31 mouse cellular contexts compared by ENCODE assay signal in the genomic region with DNA sequence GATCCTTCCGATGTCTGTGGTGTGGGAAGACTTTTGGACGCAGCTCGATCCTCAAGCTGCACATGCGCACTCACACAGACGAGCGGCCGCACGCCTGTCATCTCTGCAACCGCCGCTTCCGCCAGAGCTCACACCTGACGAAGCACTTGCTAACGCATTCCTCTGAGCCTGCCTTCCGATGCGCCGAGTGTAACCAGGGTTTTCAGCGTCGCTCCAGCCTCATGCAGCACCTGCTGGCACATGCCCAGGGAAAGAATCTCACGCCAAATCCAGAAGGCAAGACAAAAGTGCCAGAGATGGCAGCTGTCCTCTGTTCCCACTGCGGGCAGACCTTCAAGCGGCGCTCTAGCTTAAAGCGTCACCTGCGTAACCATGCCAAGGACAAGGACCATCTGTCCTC. TPM values are rescaled to one million over a fixed set of nuclear protein-coding genes. Genes with fewer than 3 reads are reported as not detected.
DNase-seq lines count a peak whose midpoint lies in the region; TF ChIP-seq lines count a peak whose summit lies in the region.
"Had no signal": no experiment of that assay in that cellular context is flagged by ENCODE, and none has a peak within 500 bp of the region (broad histone marks: within the 10 kb centered on the region; RNA-seq: fewer than 3 reads in every experiment).

No protein-coding gene starts in this region.

- H3K36me3 ChIP-seq in E14TG2a.4 (ENCODE audit: insufficient read depth, low read length) = peaks cover 74% of the 10 kb centered on the region
- H3K36me3 ChIP-seq in thymus, adult 2 months (ENCODE audit: control insufficient read depth, insufficient read depth, low read length) = no peaks in the 10 kb centered on the region
- H3K36me3 ChIP-seq: embryonic facial prominence, embryonic 13.5 days; forebrain, embryonic 12.5 days; heart, embryonic 15.5 days; limb, embryonic 10.5 days; liver, embryonic 15.5 days; midbrain, embryonic 15.5 days had no signal

- no peaks in the 10 kb centered on the region for H3K27me3 ChIP-seq in E14TG2a.4 (ENCODE audit: insufficient read depth, low read length)
- no peaks in the 10 kb centered on the region for H3K27me3 ChIP-seq in thymus, adult 2 months (ENCODE audit: control insufficient read depth, insufficient read depth, low read length)
- H3K27me3 ChIP-seq: embryonic facial prominence, embryonic 13.5 days; forebrain, embryonic 12.5 days; heart, embryonic 15.5 days; liver, embryonic 15.5 days; midbrain, embryonic 15.5 days had no signal

- intact Hi-C loops in heart, postnatal 25 days (cut with DNase I) = loop anchor here (2.0 kb wide), 1 partner anchor 39 kb away; no protein-coding TSS in a partner anchor

- no peak for TF ChIP-seq POLR2A in thymus, adult 2 months (IDR thresholded peaks at IDR 0.05; ENCODE audit: control insufficient read depth, extremely low read depth, insufficient read depth, low read length, poor library complexity)
- TF ChIP-seq POLR2A in lung, adult 2 months (IDR thresholded peaks at IDR 0.05; ENCODE audit: borderline replicate concordance, extremely low read depth, low read depth, low read length) = no peak

- 91% methylated on average over 24 of the region's 24 CpGs for WGBS in thymus, adult 2 months
- WGBS in lung, adult 2 months = 91% methylated on average over 24 of the region's 24 CpGs

- no peak overlapping the region for H3K27ac ChIP-seq in thymus, adult 2 months (ENCODE audit: control insufficient read depth, insufficient read depth, low read length)
- H3K27ac ChIP-seq: embryonic facial prominence, embryonic 13.5 days; forebrain, embryonic 12.5 days; heart, embryonic 15.5 days; left cerebral cortex, adult 2 months; limb, embryonic 10.5 days; liver, embryonic 15.5 days; midbrain, embryonic 15.5 days had no signal

- no peaks in the 10 kb centered on the region for H3K9me3 ChIP-seq in E14TG2a.4 (ENCODE audit: low read length)
- H3K9me3 ChIP-seq: embryonic facial prominence, embryonic 13.5 days; forebrain, embryonic 12.5 days; heart, embryonic 15.5 days; limb, embryonic 10.5 days; liver, embryonic 15.5 days; midbrain, embryonic 15.5 days had no signal

- H3K4me1 ChIP-seq in E14TG2a.4 (replicated peaks; ENCODE audit: low read depth, low read length) = peaks cover 82% of the 10 kb centered on the region
- H3K4me1 ChIP-seq in thymus, adult 2 months (replicated peaks; ENCODE audit: control insufficient read depth, insufficient read depth, low read length) = peaks cover 9% of the 10 kb centered on the region
- no peaks in the 10 kb centered on the region for H3K4me1 ChIP-seq in lung, adult 2 months (ENCODE audit: control insufficient read depth, insufficient read depth, low read length)
- H3K4me1 ChIP-seq: embryonic facial prominence, embryonic 13.5 days; forebrain, embryonic 12.5 days; heart, embryonic 15.5 days; limb, embryonic 10.5 days; liver, embryonic 15.5 days; midbrain, embryonic 15.5 days had no signal

- peak overlapping the region; percentile 65 for H3K4me3 ChIP-seq in E14TG2a.4 (replicated peaks; ENCODE audit: low read length)
- H3K4me3 ChIP-seq in thymus, adult 2 months (ENCODE audit: control insufficient read depth, insufficient read depth, low read length) = no peak overlapping the region
- no peak overlapping the region for H3K4me3 ChIP-seq in lung, adult 2 months (replicated peaks; ENCODE audit: extremely low read depth, low read depth, low read length)
- H3K4me3 ChIP-seq: embryonic facial prominence, embryonic 13.5 days; erythroblast, embryonic 14.5 days; forebrain, embryonic 12.5 days; heart, embryonic 15.5 days; left cerebral cortex, adult 2 months; limb, embryonic 10.5 days; liver, embryonic 15.5 days; midbrain, embryonic 15.5 days had no signal

- no peak for TF ChIP-seq CTCF in E14TG2a.4 (conservative IDR thresholded peaks at IDR 0.05; ENCODE audit: low read length)
- TF ChIP-seq CTCF in thymus, adult 2 months (IDR thresholded peaks at IDR 0.05; ENCODE audit: borderline replicate concordance, control insufficient read depth, extremely low read depth, insufficient read depth, low read length, poor library complexity) = no peak
- no peak for TF ChIP-seq CTCF in lung, adult 2 months (IDR thresholded peaks at IDR 0.05; ENCODE audit: insufficient read depth, low read length)

- DNase-seq in R1 (ENCODE audit: low read depth, low spot score) = peak; percentile 70
- DNase-seq in cerebellum, adult 11 months = peak; percentile 63
- peak; percentile 76 for DNase-seq in cerebellum, adult 9-11 months
- no peak for DNase-seq in thymus, adult 2 months
- no peak for DNase-seq in lung, adult 2 months
- no peak for DNase-seq in heart, postnatal 25 days (ENCODE audit: low spot score)
- DNase-seq: adrenal gland, postnatal 36 days; B cell, adult 2 months; embryo, embryonic 11 days; gastrocnemius, postnatal 36 days; kidney, postnatal 25 days; liver; lung, postnatal 4 days; thymus, postnatal 4 days had no signal

RNA-seq across cellular contexts. Expression of gene Zscan10, which starts 9.0 kb away (rescaled TPM):
- polyA plus RNA-seq in thymus, adult 2 months (2012; rRNA removed) = 0.18 and 0.20 TPM in 2 replicates
- 0.06 TPM in 1 of 2 replicates, not detected in the other for polyA plus RNA-seq in lung, adult 2 months (2012; rRNA removed)
- total RNA-seq in heart, postnatal 25 days (2021) = not detected
- total RNA-seq: adrenal gland, postnatal 36 days; CH12.LX; gastrocnemius, adult 18-20 months; gastrocnemius, postnatal 36 days; heart, adult 8-10 months; hematopoietic stem cell, adult 5-6 weeks; left cerebral cortex, adult 2 months; MEL had no signal
- polyA plus RNA-seq: erythroblast, embryonic 14.5 days; heart, embryonic 15.5 days; intestine, postnatal 0 days; liver, embryonic 15.5 days; midbrain, embryonic 15.5 days; neural tube, embryonic 14.5 days; stomach, embryonic 16.5 days had no signal

RNA-seq across cellular contexts. Expression of gene Zfp13, which starts 10.3 kb away (rescaled TPM):
- polyA plus RNA-seq in thymus, adult 2 months (2012; rRNA removed) = 2.5 and 3.0 TPM in 2 replicates
- 14.9 and 15.2 TPM in 2 replicates for polyA plus RNA-seq in lung, adult 2 months (2012; rRNA removed)
- 1 to 10 TPM; 3.4 to 4.8 TPM for total RNA-seq in heart, postnatal 25 days (2021)
- total RNA-seq: hematopoietic stem cell, adult 5-6 weeks had no signal

RNA-seq across cellular contexts. Expression of gene Mmp25, which starts 35.5 kb away (rescaled TPM):
- 7.2 and 7.4 TPM in 2 replicates for polyA plus RNA-seq in thymus, adult 2 months (2012; rRNA removed)
- polyA plus RNA-seq in lung, adult 2 months (2012; rRNA removed) = 0.70 and 1.0 TPM in 2 replicates
- under 1 TPM; 0.06 to 0.08 TPM for total RNA-seq in heart, postnatal 25 days (2021)
- total RNA-seq: CH12.LX; gastrocnemius, postnatal 36 days; MEL had no signal
- polyA plus RNA-seq: erythroblast, embryonic 14.5 days had no signal

RNA-seq across cellular contexts. Expression of gene Zfp213, which starts 45.6 kb away (rescaled TPM):
- polyA plus RNA-seq in thymus, adult 2 months (2012; rRNA removed) = 23.5 and 24.4 TPM in 2 replicates
- 13.4 and 14.0 TPM in 2 replicates for polyA plus RNA-seq in lung, adult 2 months (2012; rRNA removed)
- total RNA-seq in heart, postnatal 25 days (2021) = 1 to 10 TPM; 4.7 to 6.2 TPM

RNA-seq across cellular contexts. Expression of gene Bicdl2, which starts 50.7 kb away (rescaled TPM):
- 0.43 and 0.49 TPM in 2 replicates for polyA plus RNA-seq in thymus, adult 2 months (2012; rRNA removed)
- 4.0 and 6.8 TPM in 2 replicates for polyA plus RNA-seq in lung, adult 2 months (2012; rRNA removed)
- total RNA-seq in heart, postnatal 25 days (2021) = not detected
- total RNA-seq: adrenal gland, postnatal 36 days; CH12.LX; gastrocnemius, adult 18-20 months; gastrocnemius, postnatal 36 days; heart, adult 8-10 months; hematopoietic stem cell, adult 5-6 weeks; left cerebral cortex, adult 2 months had no signal
- polyA plus RNA-seq: erythroblast, embryonic 14.5 days; liver, embryonic 15.5 days; midbrain, embryonic 15.5 days had no signal

Comparison
In these comparisons a context has a peak if more than half of its experiments do, and no peak if none do; other contexts are left out.
1. DNase-seq: peak in R1 (single experiment), cerebellum, adult 11 months (single experiment) and cerebellum, adult 9-11 months (single experiment); none in thymus, adult 2 months (single experiment), lung, adult 2 months (single experiment) and heart, postnatal 25 days (single experiment).